Mouse (Mus musculus): Measurements from ENCODE around the gene Scgb1b12.
"Not testable (repeated sequence)": the region's sequence is repeated elsewhere in the genome, so short reads cannot be mapped to it uniquely, and the experiment has no call there.

The Scgb1b12 gene

GRCm38 (mm10) chr7:32333882-32334281 lies at the start of gene Scgb1b12:
Gene Scgb1b12 (plus strand): TSS chr7:32334182.
- not testable (repeated sequence) for DNase-seq (ENCODE audit: low read depth, low spot score)

GRCm38 (mm10) chr7:32327145-32327544 lies 6.8 kb upstream of the Scgb1b12 start, which contains the start of gene Scgb2b12:
Gene Scgb2b12 (minus strand): TSS chr7:32327245.
- not testable (repeated sequence) for DNase-seq (ENCODE audit: low read depth, low spot score)
